Mouse (Mus musculus): Measurements from ENCODE around the gene Palm.
A peak's percentile ranks its signal among the peaks of the same experiment; 100 is the strongest.
"Not testable (repeated sequence)": the region's sequence is repeated elsewhere in the genome, so short reads cannot be mapped to it uniquely, and the experiment has no call there.

The Palm gene

DNA sequence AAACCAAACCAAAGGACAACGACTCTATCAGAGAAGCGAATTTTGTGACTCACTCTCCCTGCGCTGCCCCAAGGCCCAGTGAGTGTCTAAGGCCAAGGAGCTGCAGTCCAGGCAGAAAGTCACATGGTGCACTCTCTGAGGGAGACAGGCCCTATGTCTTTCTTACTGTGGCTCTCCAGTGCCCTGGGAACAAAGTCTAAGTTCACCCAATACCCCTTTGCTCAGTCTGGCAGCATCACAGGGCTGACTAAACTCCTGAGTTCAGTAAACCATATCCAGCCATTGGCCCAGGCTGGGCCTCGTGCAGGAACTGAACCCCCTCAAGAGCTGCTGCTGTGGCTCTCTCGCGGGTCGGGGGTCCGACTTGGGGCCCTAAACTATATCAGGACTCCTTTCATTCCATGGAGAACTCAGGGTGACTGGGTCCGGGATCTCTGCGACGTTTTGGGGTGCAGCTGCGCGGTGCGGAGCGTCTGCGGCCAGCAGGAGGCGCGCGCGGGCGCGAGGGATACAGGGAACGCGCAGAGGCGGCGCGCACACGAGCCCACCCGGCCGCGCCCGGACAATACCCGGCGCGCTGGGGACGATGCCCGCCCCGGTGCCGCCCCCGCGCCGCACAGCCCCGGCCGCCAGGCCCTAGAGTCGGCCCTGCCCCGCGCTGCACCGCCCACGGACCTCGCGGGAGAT, at the start of gene Palm:
Gene Palm (plus strand): TSS at position 522 of the 687 bp plus-strand sequence.
- peak; percentile 50 to 57 for DNase-seq

DNA sequence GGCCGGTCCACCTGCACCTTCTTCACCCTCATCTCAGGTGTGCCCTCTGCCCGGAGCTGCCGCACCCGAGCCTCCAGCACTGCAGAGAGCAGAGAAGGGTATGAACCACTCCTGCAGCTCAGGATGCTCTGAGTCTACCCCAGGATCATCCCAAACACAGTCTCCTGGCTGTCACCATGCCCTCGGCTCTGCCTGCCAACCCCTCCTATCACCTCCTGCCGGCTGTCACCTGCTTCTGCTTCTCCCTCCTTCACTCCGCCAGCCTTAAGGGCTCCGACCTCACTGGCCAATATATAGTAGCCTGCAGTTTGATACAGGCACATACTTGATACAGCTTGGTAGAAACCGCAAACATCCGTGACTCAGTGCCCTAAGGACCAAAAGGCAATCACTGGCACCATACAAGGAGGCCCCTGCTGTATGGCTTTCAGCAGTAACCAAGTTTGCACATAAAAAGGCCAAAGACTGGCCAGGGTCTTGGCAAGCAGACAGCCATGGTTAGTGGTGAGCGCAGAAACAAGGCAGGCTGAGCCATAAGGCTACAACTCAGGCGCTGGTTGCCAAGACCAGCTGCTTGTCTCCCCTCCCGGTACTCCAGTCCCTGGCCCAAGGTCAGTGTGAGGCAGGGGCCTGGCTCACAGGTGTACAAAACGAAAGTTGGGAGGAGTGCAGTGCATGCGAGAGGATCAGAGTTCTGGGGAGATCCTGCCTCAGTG, 49.6 kb upstream of the Palm start:
- no peak for DNase-seq

DNA sequence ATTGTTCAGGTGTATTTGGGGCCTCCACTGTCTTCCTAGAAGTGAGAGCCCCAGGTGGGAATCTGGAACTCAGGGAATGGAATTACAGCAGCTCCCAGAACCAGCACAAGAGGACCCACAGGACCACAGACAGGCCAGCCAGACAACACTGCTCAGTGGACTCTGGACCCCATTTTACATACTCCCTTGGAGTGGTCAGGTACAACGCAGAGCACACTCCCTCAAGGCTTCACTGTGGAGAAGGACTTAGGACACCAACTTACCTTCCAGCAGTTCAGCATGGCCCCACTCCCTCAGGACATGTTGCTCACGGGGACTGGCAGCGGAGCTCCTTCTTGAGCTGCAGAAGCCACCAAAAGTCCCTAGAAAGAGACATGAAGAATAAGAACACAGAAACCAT, 48.0 kb upstream of the Palm start:
- no peak for DNase-seq

DNA sequence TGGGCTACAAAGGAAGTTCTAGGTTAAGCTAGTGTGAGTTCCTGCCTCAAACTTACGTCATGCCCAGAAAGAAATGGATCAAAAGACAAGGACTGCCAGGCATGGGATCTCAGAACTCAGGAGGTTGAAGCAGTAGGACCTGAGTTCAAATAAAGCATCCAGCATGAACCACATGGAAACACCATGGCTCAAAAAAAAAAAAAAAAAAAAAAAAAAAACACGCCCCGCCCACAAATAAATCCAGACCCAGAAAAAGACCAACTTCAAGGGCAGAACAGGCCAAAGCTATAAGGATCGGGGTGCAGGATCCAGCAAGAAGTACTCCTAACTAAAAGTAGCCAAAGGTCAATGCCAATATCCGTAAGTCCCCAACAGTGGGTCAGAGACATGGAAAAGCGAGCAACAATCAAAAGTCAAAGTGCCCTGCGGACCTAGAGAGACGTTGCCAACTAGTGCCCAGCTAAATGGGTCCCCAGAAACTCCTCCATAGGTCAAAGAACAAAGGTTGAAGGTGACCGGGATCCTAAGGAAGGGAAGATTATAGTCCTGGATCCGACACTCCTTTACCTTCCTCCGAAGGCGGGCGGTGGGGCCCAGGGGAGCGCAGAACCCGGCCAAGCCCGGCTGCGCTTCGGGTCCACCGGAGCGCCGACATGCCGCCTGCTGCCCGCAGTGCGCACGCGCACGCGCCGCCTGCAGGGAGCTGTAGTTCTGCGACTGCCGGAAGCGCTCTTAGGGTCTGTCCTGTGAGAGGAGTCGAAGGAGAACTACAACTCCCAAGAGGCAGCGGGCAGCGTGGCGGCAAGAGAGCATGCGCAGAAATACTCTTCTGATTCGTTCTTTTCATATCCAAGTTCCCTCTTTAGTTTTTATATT, 47.2 kb upstream of the Palm start, which contains the start of gene Polrmt:
Gene Polrmt (minus strand): TSS at position 684 of the 876 bp plus-strand sequence.
- peak; percentile 94 to 97 for DNase-seq

DNA sequence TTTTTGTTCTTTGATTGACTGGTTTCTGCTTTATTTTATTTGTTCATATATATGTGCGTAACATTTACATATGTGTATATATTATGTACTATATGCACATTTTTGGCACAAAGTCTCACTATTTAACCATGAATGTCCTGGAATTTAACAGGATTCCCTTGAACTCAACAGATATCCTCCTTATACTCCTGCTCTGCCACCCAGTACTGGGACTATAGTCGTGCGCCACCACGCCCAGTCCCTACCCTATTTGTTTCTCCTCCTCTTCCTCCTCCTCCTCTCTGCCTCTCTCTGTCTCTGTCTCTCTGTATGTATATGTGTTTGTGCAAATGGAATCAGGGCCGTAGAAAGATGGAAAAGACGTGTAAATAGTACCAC, 46.6 kb upstream of the Palm start:
- DNase-seq: no peak

DNA sequence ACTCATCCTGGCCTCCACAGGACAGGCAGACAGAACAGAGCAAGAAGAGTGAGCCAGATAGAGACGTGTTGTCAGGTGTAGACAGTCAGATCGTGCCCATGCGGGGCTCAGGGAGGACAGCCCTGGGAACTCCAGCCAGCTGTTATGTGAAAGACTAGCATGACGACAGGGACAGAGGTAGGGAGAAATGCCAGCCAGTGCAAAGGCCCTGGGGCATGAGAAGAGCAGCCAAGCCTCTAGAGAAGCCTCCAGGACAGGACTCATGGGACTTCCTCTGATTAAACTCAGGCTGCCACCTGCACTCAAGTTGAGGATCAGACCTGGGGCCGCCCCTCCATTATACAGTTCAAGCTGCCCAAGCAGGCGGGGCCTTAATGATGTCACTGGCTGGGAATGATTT, 44.9 kb upstream of the Palm start:
- no peak for DNase-seq

DNA sequence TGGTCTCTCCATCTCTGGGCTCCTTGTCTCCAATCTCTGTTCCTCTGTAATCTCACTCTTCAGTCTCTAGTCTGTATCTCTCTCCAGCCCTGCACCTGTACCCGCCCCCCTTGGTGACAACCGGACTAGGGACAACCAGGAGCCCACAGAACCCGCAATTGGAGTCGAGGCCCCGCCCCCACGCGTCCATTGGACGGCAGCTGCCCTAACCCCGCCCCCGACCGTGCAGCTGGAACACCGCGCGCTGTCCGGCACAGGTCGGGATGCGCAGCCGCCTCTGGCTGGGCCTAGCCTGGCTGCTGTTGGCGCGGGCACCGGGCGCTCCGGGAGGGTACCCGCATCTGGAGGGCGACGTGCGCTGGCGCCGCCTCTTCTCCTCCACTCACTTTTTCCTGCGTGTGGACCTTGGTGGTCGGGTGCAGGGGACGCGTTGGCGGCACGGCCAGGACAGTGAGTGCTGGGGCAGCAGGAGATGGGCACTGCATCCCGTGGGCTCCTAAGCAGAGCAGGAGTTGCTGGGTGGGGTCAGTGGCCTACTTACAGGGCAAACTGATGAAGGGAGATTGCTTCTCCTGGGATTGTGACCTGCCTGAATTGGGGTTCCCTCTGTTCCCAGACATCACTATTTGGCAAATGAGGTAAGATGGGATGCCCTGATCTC, 38.4 kb upstream of the Palm start, which contains the start of gene Fgf22:
Gene Fgf22 (plus strand): TSS at position 221 of the 661 bp plus-strand sequence.
- no peak for DNase-seq

DNA sequence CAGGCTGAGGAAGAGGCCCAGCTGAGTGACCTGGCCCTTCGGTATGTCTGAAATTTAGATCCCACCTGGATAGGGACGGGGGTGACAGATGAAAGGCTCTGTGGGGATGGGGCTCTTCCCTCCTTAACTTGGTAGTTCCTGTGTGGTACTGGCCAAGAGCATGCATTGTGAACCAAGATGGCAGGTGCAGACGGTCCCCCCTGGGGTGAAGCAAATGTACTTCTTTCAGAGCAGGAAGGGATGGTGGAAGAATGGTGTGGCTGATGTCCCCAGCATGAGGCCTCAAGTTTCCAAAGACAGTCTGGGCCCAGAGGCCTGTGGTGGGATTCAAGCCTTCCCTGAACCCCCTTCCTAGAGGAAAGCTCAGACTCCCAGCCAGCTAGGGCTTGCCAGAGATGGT, 37.5 kb upstream of the Palm start:
- DNase-seq: no peak

DNA sequence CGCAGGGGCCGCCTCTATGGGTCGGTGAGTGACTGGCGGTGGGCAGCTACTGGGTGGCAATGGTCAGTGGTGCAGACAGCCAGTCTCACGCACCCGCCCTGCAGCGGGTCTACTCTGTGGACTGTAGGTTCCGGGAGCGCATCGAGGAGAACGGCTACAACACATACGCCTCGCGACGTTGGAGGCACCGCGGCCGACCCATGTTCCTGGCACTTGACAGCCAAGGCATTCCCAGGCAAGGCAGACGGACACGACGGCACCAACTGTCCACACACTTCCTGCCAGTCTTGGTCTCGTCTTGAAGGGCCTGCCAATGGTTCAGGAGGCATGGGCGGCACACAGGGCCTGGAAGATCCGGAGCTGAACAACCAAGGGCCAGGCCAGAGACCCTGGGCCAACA, 36.7 kb upstream of the Palm start:
- no peak for DNase-seq

DNA sequence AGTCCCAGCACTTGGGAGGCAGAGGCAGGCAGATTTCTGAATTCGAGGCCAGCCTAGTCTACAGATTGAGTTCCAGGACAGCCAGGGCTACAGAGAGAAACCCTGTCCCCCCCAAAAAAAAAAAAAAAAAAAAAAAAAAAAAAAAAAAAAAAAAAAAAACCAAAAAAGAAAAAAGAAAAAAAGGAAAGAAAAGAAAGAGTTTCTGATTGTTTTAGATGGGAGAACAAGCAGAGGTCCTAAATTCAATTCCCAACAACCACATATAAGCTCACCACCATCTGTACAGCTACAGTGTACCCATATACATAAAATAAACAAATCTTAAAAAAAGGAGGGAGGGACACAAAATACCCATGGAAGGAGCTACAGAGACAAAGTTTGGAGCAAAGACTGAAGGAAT, 33.7 kb upstream of the Palm start:
- DNase-seq: not testable (repeated sequence)

DNA sequence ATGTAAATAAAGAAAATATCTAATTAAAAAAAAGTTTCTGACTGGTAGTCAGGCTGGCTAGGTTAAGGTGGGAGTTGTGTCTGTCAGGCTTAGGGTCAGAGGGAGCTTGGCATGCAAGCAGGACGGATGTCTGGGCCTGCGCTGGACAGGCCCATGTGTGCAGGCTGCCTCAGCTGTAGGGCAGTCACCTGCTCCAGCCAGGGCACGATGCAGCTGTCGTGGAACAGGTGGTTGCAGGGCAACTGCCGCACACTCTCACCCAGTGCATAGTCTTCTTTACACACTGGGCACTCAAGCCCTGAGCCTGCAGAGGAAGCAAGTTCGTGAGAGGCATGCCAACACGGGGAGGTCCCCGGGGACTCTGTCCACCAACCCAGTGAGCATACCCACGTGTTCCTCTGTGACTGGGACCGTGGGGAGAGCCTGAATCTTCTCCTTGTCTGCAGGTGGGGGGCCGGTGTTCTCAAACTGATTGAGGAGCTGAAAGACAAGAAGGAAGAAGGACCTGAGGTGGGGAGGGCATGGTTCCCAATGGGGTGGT, 32.7 kb upstream of the Palm start:
- DNase-seq: no peak

DNA sequence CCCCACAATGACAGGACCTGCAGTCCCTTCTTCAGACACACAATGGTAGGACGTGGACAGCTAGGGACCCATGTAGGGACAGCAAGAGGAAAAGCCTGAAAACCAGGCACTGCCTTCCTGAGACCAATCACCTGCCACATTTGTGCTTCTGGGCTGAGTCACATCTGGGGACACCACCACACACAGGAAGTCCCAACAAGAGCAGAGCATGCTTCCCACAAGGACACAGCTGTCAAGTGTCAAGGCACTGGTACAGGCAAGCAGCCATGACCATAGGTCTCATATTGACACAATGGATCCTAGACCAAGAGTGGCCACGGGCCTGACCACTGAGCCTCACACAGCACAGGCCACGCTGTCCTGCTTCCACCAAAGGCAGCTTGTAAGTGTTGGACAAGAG, 30.5 kb upstream of the Palm start:
- DNase-seq: no peak

DNA sequence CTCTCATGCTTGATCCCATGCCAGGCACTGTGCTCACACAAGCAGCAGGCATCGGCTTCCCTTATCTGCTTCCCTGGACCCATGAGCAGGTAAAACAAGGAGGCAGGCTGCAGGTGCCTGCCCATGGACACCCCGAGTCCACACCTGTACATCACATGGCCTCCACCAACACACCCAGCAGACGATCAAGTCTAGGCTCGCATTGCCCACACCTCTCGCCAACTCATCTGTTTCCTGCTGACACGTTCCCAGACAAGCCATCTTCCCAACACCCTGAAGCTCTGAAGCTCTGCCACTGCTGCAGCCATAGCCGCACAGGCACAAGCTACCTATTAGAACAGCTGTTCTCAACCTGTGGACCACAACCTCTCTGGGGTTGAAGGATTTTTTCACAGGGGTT, 29.1 kb upstream of the Palm start:
- DNase-seq: no peak

DNA sequence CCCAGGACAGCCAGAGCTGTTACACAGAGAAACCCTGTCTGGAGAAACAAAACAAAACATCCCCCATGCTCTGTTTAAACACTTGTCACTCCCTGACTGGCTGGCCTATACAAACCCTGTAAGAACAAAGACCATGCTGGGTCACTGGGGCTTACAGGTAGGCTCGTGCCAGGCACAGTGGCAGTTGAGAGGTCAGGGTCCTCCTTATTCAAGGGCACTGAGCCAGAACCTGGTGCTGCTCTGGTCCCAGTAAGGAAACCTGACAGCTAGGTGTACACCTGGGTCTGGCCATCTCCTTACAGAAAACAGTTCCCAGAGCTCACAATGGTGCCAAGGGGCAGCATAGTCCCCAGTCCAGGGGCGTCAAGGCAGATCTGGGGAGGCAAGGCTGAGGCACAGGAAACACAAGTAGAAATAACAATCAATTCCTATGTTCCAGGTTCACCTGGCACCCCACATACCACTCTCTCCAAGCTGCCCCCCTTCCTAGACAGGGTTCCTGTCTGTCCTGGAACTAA, 28.1 kb upstream of the Palm start:
- DNase-seq: no peak

DNA sequence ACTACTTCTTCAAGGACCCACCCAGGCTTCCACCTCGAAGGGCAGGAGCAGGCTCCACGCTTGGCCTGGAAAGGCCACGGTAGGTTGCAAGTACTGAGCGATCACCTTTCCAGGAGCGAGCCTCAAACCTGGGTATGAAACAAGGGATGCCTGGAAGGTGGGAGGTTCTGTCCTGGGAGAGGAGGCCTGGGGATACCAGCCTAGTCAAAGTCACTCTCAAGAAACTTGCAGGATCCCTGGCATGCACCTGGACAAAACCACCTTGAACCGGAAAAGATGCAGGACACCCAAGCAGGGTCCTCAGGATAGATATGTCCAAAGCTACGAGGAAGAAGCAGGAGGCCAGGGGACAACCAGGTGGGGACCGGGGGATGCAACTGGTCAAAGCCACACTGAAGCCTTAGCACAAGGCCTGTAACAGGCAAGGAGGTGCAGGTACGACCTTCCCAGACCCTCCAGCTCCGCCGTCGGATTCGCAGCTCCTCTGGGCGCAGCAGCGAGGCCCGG, 27.3 kb upstream of the Palm start:
- no peak for DNase-seq

DNA sequence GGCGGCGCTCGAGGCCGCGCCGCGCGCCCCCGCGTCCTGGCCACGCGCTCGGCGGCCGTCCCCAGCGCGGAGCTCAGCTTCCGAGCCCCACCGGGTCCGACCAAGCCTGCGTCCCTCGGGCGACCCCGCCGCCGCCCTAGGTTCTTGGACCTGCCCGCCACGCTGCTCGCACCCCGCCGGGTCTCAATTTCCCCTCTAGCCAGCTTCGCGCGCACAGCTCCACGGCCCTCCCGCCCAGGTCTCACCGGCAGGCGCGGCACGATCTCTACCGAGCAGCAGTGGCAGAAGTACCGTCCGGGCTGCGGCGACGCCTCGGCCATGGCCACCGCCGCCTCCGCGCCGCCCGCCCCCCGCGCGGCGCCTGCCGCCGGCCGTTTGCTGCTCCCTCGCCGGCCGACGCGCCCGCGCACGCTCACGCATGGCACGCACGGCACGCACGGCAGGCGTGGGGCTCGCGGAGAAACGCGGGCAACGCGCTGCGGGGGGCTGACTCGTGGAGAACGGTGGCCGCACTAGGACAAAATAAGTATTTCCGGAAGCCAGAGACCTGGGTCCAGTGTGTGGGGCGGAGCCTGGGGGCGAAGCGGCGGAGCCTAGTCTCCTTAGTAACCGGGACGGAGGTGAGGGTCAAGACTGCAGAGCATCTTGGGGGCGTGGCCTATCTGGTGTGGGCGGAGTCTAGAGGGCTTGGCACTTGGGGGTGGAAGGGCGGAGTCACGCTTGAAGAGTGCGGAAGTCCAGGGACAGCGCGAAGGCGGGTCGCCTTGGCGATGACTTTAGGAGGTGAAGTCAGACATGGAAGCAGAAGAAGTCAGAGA, 26.7 kb upstream of the Palm start, which contains the start of gene Rnf126:
Gene Rnf126 (minus strand): TSS at position 445 of the 818 bp plus-strand sequence.
- DNase-seq: peak; percentile 98

DNA sequence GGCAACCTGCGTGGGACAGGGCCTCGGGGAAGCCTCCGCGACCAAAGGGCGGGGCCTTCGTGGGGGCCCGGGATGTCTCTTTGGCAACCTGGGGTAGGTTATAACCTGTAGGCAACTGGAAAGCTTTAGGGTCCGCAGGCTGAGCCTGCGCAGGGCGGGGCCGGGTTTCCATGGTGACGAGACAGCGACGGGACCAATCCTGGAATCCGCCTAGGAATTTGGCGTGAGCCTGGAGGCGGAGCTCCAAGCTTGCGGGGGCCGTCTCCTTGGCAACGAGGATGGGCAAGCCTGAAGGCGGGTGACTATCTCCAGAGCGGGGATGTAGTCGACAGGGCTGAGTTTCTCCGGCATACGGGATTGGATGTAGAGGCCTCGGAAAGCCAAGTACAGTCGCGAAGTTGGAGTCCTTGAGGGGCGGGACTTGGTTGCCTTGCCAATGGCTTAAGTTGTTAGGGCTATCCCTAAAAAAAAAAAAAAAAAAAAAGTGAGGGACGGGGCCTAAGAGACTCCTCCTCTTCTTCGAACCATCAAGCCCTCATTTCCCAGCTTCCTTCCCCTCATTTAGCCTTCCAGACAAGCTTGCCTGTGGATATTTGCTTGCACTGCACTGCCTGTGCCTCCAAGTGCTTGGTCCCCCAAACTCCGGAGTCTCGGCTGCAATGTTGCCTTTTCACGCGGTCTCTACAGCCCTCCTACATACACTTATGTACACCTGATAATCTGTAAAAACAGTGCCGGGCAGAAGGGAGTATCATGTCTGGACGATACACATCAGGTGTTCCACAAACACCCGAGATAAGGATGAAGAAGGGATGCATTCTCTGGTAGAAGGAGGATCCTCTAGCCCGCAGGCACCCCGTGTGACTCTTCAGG, 25.8 kb upstream of the Palm start:
- DNase-seq: peak; percentile 70 to 77

DNA sequence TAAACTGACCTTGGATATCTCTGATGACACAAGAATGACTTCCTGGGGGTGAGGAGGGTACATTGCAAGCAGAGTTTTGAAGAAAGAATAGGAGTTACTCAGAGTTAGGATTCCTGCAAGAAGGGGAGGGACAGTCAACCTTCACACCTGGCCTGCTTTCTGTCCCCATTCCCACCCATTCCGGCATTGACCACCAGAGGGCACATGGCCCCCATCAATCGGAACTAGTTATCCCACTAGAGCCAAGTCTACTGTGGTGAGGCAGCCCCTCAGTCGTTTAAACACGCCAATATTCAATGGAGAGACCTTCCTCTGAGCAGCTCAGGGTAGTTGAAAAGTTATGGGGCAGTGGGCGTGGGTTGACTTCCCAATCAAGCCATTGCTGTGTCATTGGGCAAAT, 25.0 kb upstream of the Palm start:
- DNase-seq: peak; percentile 54 to 62

DNA sequence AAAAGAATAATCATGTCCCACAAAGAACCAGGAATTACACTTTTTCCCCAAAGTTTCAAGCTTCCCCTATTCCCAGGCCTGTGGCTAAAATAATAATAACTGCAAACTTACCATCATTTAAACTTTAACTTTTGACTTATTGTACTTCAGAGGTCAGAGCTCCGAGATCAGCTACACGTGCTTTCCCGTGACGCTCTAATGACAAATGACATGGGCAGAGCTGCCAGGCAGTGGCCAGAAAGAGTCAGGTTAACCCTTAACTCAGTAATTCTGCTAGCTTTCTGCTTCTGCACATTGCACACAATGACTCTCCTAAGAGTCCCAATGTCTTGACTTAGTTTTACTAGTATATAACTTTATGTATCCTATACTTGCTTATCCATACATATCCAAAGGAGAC, 24.0 kb upstream of the Palm start:
- DNase-seq: no peak

DNA sequence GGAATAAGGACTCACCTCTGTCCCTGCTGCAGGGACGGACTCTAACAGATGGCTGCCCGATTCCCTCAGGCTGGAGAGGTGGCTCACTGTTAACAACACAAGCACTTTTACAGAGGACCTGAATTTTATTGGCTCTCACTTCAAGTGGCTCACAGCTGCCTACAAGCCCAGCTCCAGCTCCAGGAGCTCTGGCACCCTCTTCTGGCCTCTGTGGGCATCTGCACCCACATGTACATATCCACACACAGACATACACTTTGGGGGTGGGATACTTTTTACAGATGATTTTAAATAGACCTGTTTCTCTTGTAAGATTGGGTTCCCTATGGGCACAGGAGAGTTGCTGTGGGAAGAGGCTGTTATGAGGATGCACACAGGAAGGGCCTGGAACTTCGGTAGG, 21.1 kb upstream of the Palm start:
- no peak for DNase-seq
